Mouse (Mus musculus) liver, postnatal 0 days (tissue): Measurements from ENCODE around the gene Ccdc120.
"Not testable (repeated sequence)": the region's sequence is repeated elsewhere in the genome, so short reads cannot be mapped to it uniquely, and the experiment has no call there.

Experiments used
- CTCF ChIP-seq: sonication (generic); IDR thresholded peaks from 2 replicates; pipeline ENCODE4 v1.5.1; 2016; ENCODE audit warnings: antibody characterized with exemption, low read depth
- EP300 ChIP-seq: IDR thresholded peaks from 2 replicates; pipeline ENCODE4 v1.6.1; 2016; ENCODE audit warnings: antibody characterized with exemption, low read depth, mild to moderate bottlenecking

- peak; percentile 57 for TF ChIP-seq CTCF
- TF ChIP-seq EP300 = not testable (repeated sequence)
These were observed 2.9 kb upstream of the Ccdc120 start for GRCm38 (mm10) chrX:7753627-7754026.
